Mouse (Mus musculus) heart, postnatal 0 days (tissue): ENCODE measurements around the gene Flt3. TPM values are rescaled to one million over a fixed set of nuclear protein-coding genes. Genes with fewer than 3 reads are reported as not detected.

Experiments
- ATAC-seq: fragments of 200-750 bp; cut with Nextera tagmentation; 2 replicates; pipeline ENCODE4 v1.8.0; 2017; ENCODE audit warnings: low read depth, moderate number of reproducible peaks, moderate library complexity; ENCODE audit not compliant: insufficient read depth
- DNase-seq: peaks from one replicate; pipeline ENCODE4 v3.0.0-alpha.2; 2016; ENCODE audit warnings: low spot score
- H3K27ac ChIP-seq: fragments of 300-500 bp; sonication (generic); 2 replicates; pipeline ENCODE4 v1.5.1; 2014; ENCODE audit warnings: low read depth, mild to moderate bottlenecking
- H3K27me3 ChIP-seq: fragments of 300-500 bp; sonication (generic); 2 replicates; pipeline ENCODE4 v1.6.1; 2014; ENCODE audit warnings: low read length, mixed read lengths; ENCODE audit not compliant: control insufficient read depth, insufficient read depth
- H3K36me3 ChIP-seq: fragments of 300-500 bp; sonication (generic); replicated peaks from 2 replicates; pipeline ENCODE4 v1.6.1; 2014; ENCODE audit warnings: low read length, mixed read lengths; ENCODE audit not compliant: control insufficient read depth, insufficient read depth
- H3K4me1 ChIP-seq: fragments of 300-500 bp; sonication (generic); 2 replicates; pipeline ENCODE4 v1.6.1; 2014; ENCODE audit warnings: antibody characterized with exemption; ENCODE audit not compliant: control insufficient read depth, insufficient read depth
- H3K4me2 ChIP-seq: fragments of 300-500 bp; sonication (generic); 2 replicates; pipeline ENCODE4 v1.6.1; 2014; ENCODE audit warnings: low read depth, mild to moderate bottlenecking, low read length, moderate library complexity
- H3K4me3 ChIP-seq: fragments of 300-500 bp; sonication (generic); 2 replicates; pipeline ENCODE4 v1.5.1; 2014; ENCODE audit warnings: low read depth, low read length
- H3K9ac ChIP-seq: fragments of 300-500 bp; sonication (generic); replicated peaks from 2 replicates; pipeline ENCODE4 v1.6.1; 2014; ENCODE audit warnings: low read depth, low read length, mixed read lengths
- H3K9me3 ChIP-seq: fragments of 300-500 bp; sonication (generic); replicated peaks from 2 replicates; pipeline ENCODE4 v1.6.1; 2016; ENCODE audit warnings: low read length; ENCODE audit not compliant: control insufficient read depth
- CTCF ChIP-seq: IDR thresholded peaks from 2 replicates; pipeline ENCODE4 v1.5.1; 2016; ENCODE audit warnings: antibody characterized with exemption, control low read depth, low read depth
- EP300 ChIP-seq: IDR thresholded peaks from 2 replicates; pipeline ENCODE4 v1.6.1; 2016; ENCODE audit warnings: antibody characterized with exemption, low read depth
- WGBS: fragments of 180-500 bp; shearing (Covaris S2); extraction: QIAGEN DNeasy Blood & Tissue Kit; methylation state at CpG from one replicate; pipeline ENCODE4 v1.1.7; 2014; 5-methylcytosine and 5-hydroxymethylcytosine counted together
- microRNA-seq: library from miRNA; unstranded; fragments of <30 nt; microRNA quantifications from one replicate; pipeline ENCODE4, GENCODE M21; 2016
- polyA plus RNA-seq: library from polyadenylated mRNA; unstranded; fragments of >200 nt; fragmentation: Nextera tagmentation; extraction: Ambion mirVana; gene quantifications from 2 replicates; pipeline ENCODE4 v1.2.1, GENCODE M21; 2015
- total RNA-seq: library from RNA; depleted of rRNA; stranded (reverse); fragments of >200 nt; gene quantifications from 2 replicates; pipeline ENCODE4 v1.2.3, GENCODE M21; 2014; ENCODE audit warnings: low replicate concordance; rRNA removed

Flt3 gene
- total and polyA plus RNA-seq, 2 experiments from 2014 or later, result 0.05 TPM; not detected in 1

DNA sequence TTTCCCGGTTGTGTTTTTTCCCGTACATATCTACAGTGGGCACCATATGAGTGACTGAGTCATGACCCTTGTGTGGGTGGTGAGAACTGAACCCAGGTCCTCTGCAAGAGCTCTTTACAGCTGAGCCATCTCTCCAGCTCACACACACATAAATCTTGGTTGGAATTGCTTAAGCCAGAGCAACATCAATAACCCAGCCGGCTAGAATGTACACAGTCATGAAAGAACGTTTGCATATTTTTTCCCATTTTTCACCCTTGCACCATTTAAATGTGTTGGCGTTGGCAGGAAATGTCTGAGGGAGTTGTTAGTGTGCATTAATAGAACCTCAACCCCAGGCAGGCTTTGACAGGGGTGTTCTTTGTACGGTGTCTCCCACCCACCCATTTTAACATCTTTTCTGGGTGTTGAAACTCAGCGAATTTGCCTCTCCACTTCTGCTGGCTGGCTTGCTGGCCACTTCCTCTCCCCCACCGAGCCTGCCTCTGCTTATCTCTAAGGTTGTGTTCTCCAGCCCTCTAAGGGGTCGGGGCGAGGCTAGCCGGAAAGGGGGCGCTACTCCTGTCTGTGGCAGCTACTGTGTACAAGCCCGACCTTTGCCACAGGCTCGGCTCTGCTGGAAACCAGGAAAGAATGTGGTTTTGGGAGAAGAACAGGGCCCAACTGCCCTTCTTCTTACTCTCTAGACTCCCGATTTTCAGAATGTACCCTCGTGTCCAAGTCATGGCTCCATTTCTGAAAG is 108.4 kb downstream of the Flt3 start:
- Histone ChIP-seq H3K9ac (no peak overlapping the region), H3K4me1 (0 out of 2 replicates have a peak, but pooled peaks cover 4% of the 10 kb centered on the region), H3K27ac (no peak overlapping the region), H3K27me3 (peaks cover 52% of the 10 kb centered on the region), H3K9me3 (no peaks in the 10 kb centered on the region), H3K36me3 (no peaks in the 10 kb centered on the region), H3K4me2 (no peak overlapping the region), H3K4me3 (no peak overlapping the region)
- TF ChIP-seq CTCF, result no peak
- TF ChIP-seq EP300, result no peak
- ATAC-seq, result no peak
- DNase-seq, result no peak
- 22% methylated on average over 16 of the region's 16 CpGs for WGBS

DNA sequence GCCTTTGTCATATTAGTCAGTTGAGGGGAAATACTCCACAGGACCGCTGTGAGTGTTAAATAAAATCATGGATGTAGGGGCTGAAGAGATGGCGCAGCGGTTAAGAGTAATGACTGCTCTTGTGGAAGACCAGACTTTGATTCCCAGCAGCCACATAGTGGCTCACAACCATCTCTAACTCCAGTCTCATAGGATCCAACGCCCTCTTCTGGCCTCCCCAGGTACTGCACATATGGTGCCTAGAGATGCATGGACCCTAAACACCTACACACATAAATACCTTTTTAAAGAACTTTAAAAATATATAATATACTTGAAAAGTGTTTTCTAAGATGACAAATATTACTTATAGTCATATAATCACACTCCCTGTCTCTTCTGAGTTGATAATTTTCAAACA is 115.9 kb downstream of the Flt3 start:
- ATAC-seq, result no peak
- H3K4me3 ChIP-seq, result no peak overlapping the region
- DNase-seq, result no peak
- TF ChIP-seq EP300 (no peak), CTCF (no peak)
- peaks cover 31% of the 10 kb centered on the region for H3K27me3 ChIP-seq
- no peaks in the 10 kb centered on the region for H3K36me3 ChIP-seq
- no peaks in the 10 kb centered on the region for H3K9me3 ChIP-seq
- H3K27ac ChIP-seq, result no peak overlapping the region
- WGBS, result 71% methylated on average over 4 of the region's 4 CpGs
- H3K9ac ChIP-seq, result no peak overlapping the region
- no peak overlapping the region for H3K4me2 ChIP-seq
- H3K4me1 ChIP-seq, result no peaks in the 10 kb centered on the region

Small RNAs within 50 kb of the gene (microRNA-seq; reads per million reads assigned to microRNA genes)
- not detected for gene Mir7k

Other genes starting within 250 kb of the Flt3 start
- gene Gsx1, start 211.8 kb downstream of the Flt3 start, total RNA-seq, result not detected in 2 replicates
- not detected in 2 replicates for gene Gsx1, start 211.8 kb downstream of the Flt3 start, polyA plus RNA-seq
- gene Pdx1, start 130.5 kb downstream of the Flt3 start, total RNA-seq, result not detected in 2 replicates
- gene Pdx1, start 130.5 kb downstream of the Flt3 start, polyA plus RNA-seq, result not detected in 2 replicates
- not detected in 2 replicates for gene Cdx2, start 93.2 kb downstream of the Flt3 start, total RNA-seq
- not detected in 2 replicates for gene Cdx2, start 93.2 kb downstream of the Flt3 start, polyA plus RNA-seq
- not detected in 2 replicates for gene Urad, start 78.0 kb downstream of the Flt3 start, total RNA-seq
- gene Urad, start 78.0 kb downstream of the Flt3 start, polyA plus RNA-seq, result not detected in 2 replicates
- gene Pan3, start 29.7 kb upstream of the Flt3 start, total RNA-seq, result 63.9 and 66.0 TPM in 2 replicates
- gene Pan3, start 29.7 kb upstream of the Flt3 start, polyA plus RNA-seq, result 28.0 and 28.4 TPM in 2 replicates